Mouse (Mus musculus) hindbrain, embryonic 14.5 days (tissue): Measurements from ENCODE around the gene Gm13278. TPM values are rescaled to one million over a fixed set of nuclear protein-coding genes. Genes with fewer than 3 reads are reported as not detected.
"Not testable (repeated sequence)": the region's sequence is repeated elsewhere in the genome, so short reads cannot be mapped to it uniquely, and the experiment has no call there.

Experiments
- ATAC-seq: fragments of 200-750 bp; cut with Nextera tagmentation; 2 replicates; pipeline ENCODE4 v1.8.0; 2017; ENCODE audit warnings: moderate number of reproducible peaks, mild to moderate bottlenecking, moderate TSS enrichment, moderate library complexity; ENCODE audit not compliant: low FRiP score
- DNase-seq: peaks from one replicate; pipeline ENCODE4 v3.0.0-alpha.2; 2015; ENCODE audit warnings: low spot score
- H3K27ac ChIP-seq: fragments of 300-500 bp; sonication (generic); 2 replicates; pipeline ENCODE4 v1.5.1; 2014; ENCODE audit warnings: mild to moderate bottlenecking, moderate library complexity
- H3K27me3 ChIP-seq: fragments of 300-500 bp; sonication (generic); 2 replicates; pipeline ENCODE4 v1.6.1; 2014; ENCODE audit warnings: mild to moderate bottlenecking, low read length, mixed read lengths; ENCODE audit not compliant: control insufficient read depth, insufficient read depth
- H3K36me3 ChIP-seq: fragments of 300-500 bp; sonication (generic); replicated peaks from 2 replicates; pipeline ENCODE4 v1.6.1; 2014; ENCODE audit not compliant: control insufficient read depth, insufficient read depth
- H3K4me1 ChIP-seq: fragments of 300-500 bp; sonication (generic); replicated peaks from 2 replicates; pipeline ENCODE4 v1.6.1; 2014; ENCODE audit warnings: antibody characterized with exemption, low read length, mixed read lengths; ENCODE audit not compliant: control insufficient read depth, insufficient read depth
- H3K4me2 ChIP-seq: fragments of 300-500 bp; sonication (generic); replicated peaks from 2 replicates; pipeline ENCODE4 v1.6.1; 2014; ENCODE audit warnings: mild to moderate bottlenecking, moderate library complexity
- H3K4me3 ChIP-seq: fragments of 300-500 bp; sonication (generic); replicated peaks from 2 replicates; pipeline ENCODE4 v1.5.1; 2014; ENCODE audit warnings: mild to moderate bottlenecking, low read length
- H3K9ac ChIP-seq: fragments of 300-500 bp; sonication (generic); 2 replicates; pipeline ENCODE4 v1.6.1; 2014
- H3K9me3 ChIP-seq: fragments of 300-500 bp; sonication (generic); 2 replicates; pipeline ENCODE4 v1.6.1; 2016; ENCODE audit warnings: low read length; ENCODE audit not compliant: control insufficient read depth
- WGBS: fragments of 180-500 bp; shearing (Covaris S2); extraction: QIAGEN DNeasy Blood & Tissue Kit; methylation state at CpG from one replicate; pipeline ENCODE4 v1.1.7; 2014; 5-methylcytosine and 5-hydroxymethylcytosine counted together
- polyA plus RNA-seq: library from polyadenylated mRNA; unstranded; fragments of >200 nt; fragmentation: Nextera tagmentation; extraction: Ambion mirVana; gene quantifications from 2 replicates; pipeline ENCODE4 v1.2.1, GENCODE M21; 2014

The Gm13278 gene
- polyA plus RNA-seq, 1 experiment from 2014 or later = not detected

DNA sequence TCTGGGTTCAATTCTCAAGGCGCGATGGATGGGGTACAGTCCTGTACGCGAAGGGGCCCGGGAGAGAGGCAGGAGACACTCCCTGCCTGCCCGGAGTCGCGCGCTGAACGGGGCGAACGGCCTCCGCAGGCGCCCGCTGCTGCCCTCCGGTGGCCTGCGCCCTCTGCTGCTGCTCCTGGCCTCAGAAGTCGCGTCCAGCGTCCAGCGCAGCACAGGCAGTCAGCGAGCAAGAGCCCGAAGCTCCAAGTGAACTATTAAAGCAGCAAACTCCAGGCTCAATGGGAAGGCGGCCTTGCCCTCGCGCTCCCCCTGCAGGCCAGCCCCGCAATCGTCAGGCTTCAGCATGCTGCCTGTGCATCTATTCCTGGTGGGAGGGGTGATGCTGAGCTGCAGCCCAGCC is 30.9 kb upstream of the Gm13278 start:
- not testable (repeated sequence) for ATAC-seq, H3K27me3 ChIP-seq, H3K9ac ChIP-seq, H3K27ac ChIP-seq, H3K4me1 ChIP-seq, H3K36me3 ChIP-seq, H3K9me3 ChIP-seq
- peak overlapping the region; percentile 22 for H3K4me3 ChIP-seq
- DNase-seq = peak; percentile 47
- 0% methylated on average over 14 of the region's 28 CpGs for WGBS
- peak overlapping the region; percentile 60 for H3K4me2 ChIP-seq

DNA sequence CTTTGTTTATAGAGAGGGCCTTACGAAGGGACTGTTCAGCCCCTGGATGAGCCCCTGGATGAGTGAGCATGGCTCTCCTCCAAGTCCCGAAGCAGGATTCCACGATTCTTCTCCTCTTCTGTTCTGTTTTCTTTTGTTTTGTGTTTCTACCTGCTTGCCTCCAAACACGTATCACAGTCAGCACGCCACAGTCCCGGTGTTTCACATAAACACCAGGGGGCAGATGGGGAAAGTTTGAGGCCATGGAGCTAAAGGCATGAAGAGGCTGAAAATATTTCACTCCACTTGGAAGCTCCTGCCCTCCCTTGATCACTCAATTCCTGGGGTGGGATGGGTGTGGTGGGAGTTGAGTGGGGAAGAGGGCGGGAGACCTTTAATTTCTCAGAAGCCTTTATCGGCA is 29.6 kb upstream of the Gm13278 start:
- H3K36me3 ChIP-seq, ATAC-seq, H3K4me3 ChIP-seq, H3K4me2 ChIP-seq, H3K9ac ChIP-seq, H3K9me3 ChIP-seq, H3K4me1 ChIP-seq, H3K27me3 ChIP-seq, H3K27ac ChIP-seq, DNase-seq: not testable (repeated sequence)
- WGBS = 80% methylated on average over 6 of the region's 8 CpGs

DNA sequence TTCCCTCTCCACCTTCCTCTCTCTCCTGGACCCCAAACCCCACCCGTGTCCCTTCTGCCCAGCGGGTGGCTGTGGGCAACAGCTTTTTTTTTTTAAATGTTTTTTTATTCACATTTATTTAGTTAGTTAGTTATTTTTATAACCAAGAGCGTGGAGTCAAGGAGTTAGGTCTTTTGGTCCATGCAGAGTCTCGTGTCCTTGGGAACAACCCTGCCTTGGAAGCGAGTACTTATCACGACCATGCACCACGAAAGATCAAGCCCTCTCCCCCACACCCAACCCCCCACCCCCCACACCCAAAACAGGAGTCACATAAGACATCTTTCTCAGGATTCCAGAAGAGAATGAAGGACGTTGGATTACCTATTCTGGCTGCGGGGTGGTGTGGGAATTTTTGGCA is 29.0 kb upstream of the Gm13278 start:
- not testable (repeated sequence) for H3K9me3 ChIP-seq, ATAC-seq, H3K36me3 ChIP-seq, H3K27me3 ChIP-seq, H3K4me3 ChIP-seq, H3K4me2 ChIP-seq, H3K27ac ChIP-seq, H3K4me1 ChIP-seq, DNase-seq, H3K9ac ChIP-seq
- 55% methylated on average over 9 of the region's 9 CpGs for WGBS

DNA sequence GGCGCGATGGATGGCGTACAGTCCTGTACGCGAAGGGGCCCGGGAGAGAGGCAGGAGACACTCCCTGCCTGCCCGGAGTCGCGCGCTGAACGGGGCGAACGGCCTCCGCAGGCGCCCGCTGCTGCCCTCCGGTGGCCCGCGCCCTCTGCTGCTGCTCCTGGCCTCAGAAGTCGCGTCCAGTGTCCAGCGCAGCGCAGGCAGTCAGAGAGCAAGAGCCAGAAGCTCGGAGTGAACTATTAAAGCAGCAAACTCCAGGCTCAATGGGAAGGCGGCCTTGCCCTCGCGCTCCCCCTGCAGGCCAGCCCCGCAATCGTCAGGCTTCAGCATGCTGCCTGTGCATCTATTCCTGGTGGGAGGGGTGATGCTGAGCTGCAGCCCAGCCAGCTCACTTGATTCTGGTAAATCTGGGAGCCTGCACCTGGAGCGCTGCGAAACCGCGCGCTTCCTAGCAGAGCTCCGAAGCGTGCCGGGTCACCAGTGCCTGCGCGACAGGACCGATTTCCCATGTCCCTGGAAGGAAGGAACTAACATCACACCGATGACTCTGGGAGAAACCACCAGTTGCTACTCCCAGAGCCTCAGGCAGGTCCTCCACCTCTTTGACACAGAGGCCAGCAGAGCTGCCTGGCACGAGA is 27.8 kb upstream of the Gm13278 start:
- DNase-seq = peak; percentile 56
- ATAC-seq = not testable (repeated sequence)
- peak overlapping the region; percentile 31 for H3K4me3 ChIP-seq

DNA sequence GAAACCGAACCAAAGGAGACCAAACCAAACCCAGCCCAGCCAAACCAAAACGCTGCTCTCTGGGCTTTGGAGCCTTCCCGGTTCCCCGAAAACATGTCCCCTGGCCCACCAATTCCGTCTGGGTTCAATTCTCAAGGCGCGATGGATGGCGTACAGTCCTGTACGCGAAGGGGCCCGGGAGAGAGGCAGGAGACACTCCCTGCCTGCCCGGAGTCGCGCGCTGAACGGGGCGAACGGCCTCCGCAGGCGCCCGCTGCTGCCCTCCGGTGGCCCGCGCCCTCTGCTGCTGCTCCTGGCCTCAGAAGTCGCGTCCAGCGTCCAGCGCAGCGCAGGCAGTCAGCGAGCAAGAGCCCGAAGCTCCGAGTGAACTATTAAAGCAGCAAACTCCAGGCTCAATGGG is 17.8 kb upstream of the Gm13278 start, which contains the start of gene Gm13290:
Gm13290 (plus strand) TSS at position 301 of the 400 bp plus-strand sequence.
- not testable (repeated sequence) for ATAC-seq, H3K4me1 ChIP-seq, H3K27ac ChIP-seq, DNase-seq, H3K27me3 ChIP-seq, H3K9me3 ChIP-seq, H3K9ac ChIP-seq, H3K4me2 ChIP-seq, H3K4me3 ChIP-seq, H3K36me3 ChIP-seq
- no CpG with 5 or more reads among the region's 32 CpGs for WGBS

More for the DNA sequence above, 27.8 kb upstream of the Gm13278 start:
- not testable (repeated sequence) for H3K27ac ChIP-seq, H3K27me3 ChIP-seq, H3K9ac ChIP-seq, H3K9me3 ChIP-seq, H3K36me3 ChIP-seq, H3K4me1 ChIP-seq
- peak overlapping the region; percentile 56 for H3K4me2 ChIP-seq
- 4% methylated on average over 22 of the region's 42 CpGs for WGBS

DNA sequence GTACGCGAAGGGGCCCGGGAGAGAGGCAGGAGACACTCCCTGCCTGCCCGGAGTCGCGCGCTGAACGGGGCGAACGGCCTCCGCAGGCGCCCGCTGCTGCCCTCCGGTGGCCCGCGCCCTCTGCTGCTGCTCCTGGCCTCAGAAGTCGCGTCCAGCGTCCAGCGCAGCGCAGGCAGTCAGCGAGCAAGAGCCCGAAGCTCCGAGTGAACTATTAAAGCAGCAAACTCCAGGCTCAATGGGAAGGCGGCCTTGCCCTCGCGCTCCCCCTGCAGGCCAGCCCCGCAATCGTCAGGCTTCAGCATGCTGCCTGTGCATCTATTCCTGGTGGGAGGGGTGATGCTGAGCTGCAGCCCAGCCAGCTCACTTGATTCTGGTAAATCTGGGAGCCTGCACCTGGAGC is 14.7 kb upstream of the Gm13278 start, which contains the start of gene Gm13289:
Gm13289 (plus strand) TSS at position 301 of the 400 bp plus-strand sequence.
- H3K4me2 ChIP-seq, H3K9me3 ChIP-seq, H3K9ac ChIP-seq, H3K4me1 ChIP-seq, H3K4me3 ChIP-seq, H3K36me3 ChIP-seq, ATAC-seq, DNase-seq, H3K27ac ChIP-seq, H3K27me3 ChIP-seq: not testable (repeated sequence)
- no CpG with 5 or more reads among the region's 29 CpGs for whole genome bisulfite sequencing

DNA sequence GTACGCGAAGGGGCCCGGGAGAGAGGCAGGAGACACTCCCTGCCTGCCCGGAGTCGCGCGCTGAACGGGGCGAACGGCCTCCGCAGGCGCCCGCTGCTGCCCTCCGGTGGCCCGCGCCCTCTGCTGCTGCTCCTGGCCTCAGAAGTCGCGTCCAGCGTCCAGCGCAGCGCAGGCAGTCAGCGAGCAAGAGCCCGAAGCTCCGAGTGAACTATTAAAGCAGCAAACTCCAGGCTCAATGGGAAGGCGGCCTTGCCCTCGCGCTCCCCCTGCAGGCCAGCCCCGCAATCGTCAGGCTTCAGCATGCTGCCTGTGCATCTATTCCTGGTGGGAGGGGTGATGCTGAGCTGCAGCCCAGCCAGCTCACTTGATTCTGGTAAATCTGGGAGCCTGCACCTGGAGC is 11.8 kb upstream of the Gm13278 start, which contains the start of gene Gm13272:
Gm13272 (plus strand) TSS at position 301 of the 400 bp plus-strand sequence.
- H3K27me3 ChIP-seq, H3K4me3 ChIP-seq, H3K27ac ChIP-seq, ATAC-seq, H3K9me3 ChIP-seq, H3K9ac ChIP-seq, H3K36me3 ChIP-seq, DNase-seq, H3K4me1 ChIP-seq, H3K4me2 ChIP-seq: not testable (repeated sequence)
- no CpG with 5 or more reads among the region's 29 CpGs for WGBS

DNA sequence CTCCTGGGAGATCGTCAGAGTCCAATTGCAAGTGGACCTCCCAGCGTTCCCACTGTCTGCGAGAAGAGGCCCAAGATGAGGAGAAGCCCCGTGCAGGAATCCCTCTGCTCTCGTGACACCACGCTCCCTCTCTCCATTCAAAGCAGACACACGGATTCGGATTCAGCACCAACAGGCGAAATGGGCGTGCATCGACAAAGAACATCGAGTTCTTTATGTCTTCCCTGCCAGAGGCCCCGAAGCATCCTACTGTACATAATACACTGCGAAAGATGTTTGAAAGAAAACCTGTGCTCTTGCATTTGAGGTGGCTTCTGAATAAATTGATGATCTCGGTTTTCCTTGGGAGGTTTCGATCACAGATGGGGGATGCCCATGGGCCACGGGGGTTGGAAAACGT is 11.0 kb upstream of the Gm13278 start:
- H3K4me1 ChIP-seq, H3K36me3 ChIP-seq, H3K9me3 ChIP-seq, H3K4me2 ChIP-seq, ATAC-seq, H3K9ac ChIP-seq, H3K27me3 ChIP-seq, H3K27ac ChIP-seq, DNase-seq, H3K4me3 ChIP-seq: not testable (repeated sequence)
- 45% methylated on average over 12 of the region's 18 CpGs for WGBS

DNA sequence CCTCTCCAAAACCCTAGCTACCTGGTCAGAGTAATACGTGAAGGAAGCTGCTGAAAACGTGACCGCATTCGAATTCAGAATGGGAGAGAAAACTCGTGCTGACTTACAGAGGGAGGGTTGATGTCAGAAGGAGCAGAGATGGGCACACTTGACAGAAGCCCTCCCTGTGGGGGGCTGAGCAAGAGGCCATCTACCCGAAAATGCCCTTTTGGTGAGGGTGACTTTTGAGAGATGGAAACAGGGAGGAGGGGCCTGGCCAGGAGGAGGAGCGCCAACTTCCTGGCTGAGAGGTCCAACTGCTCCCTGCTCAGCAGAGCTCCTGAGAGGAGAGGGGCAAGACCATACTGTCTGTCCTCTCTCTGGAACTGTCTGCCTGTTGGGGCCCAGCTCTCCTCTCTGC is 9.5 kb upstream of the Gm13278 start, which contains the start of gene Ifnz:
Ifnz (plus strand) TSS at position 301 of the 400 bp plus-strand sequence.
- H3K9ac ChIP-seq, H3K36me3 ChIP-seq, H3K4me3 ChIP-seq, H3K9me3 ChIP-seq, DNase-seq, H3K4me1 ChIP-seq, ATAC-seq, H3K27ac ChIP-seq, H3K27me3 ChIP-seq: not testable (repeated sequence)
- H3K4me2 ChIP-seq = peak within 1 kb of the TSS; percentile 40
- 20% methylated on average over 4 of the region's 7 CpGs for WGBS
